Comparison of ENCODE assay signal across 27 mouse cellular contexts in genomic region chr11:32632671-32633070, GRCm38 (mm10).
"Had no signal": no experiment of that assay in that cellular context is flagged by ENCODE, and none has a peak within 500 bp of the region (broad histone marks: within the 10 kb centered on the region; RNA-seq: fewer than 3 reads in every experiment).

No protein-coding gene starts in this region.

- H3K4me1 ChIP-seq: limb, embryonic 12.5 days; limb, embryonic 13.5 days; limb, embryonic 15.5 days; midbrain, embryonic 10.5 days; midbrain, embryonic 12.5 days; midbrain, embryonic 13.5 days; midbrain, embryonic 15.5 days had no signal

- DNase-seq: left cerebral cortex, postnatal 4 days; liver, embryonic 13.5 days; liver, postnatal 0 days; lung, adult 18-20 months; lung, adult 2 months; lung, embryonic 14.5 days; lung, postnatal 10 days; lung, postnatal 14 days; lung, postnatal 36 days; lung, postnatal 4 days; midbrain, embryonic 14.5 days had no signal

- H3K27me3 ChIP-seq: limb, embryonic 12.5 days; limb, embryonic 13.5 days; limb, embryonic 15.5 days; liver, embryonic 12.5 days; liver, embryonic 13.5 days; liver, embryonic 15.5 days; lung, embryonic 15.5 days; midbrain, embryonic 12.5 days; midbrain, embryonic 13.5 days; midbrain, embryonic 15.5 days had no signal

- H3K27ac ChIP-seq: left cerebral cortex, adult 2 months; limb, embryonic 10.5 days; limb, embryonic 12.5 days; limb, embryonic 13.5 days; limb, embryonic 15.5 days; liver, embryonic 12.5 days; liver, embryonic 13.5 days; liver, embryonic 14.5 days; liver, embryonic 15.5 days; lung, embryonic 15.5 days; macrophage; midbrain, embryonic 10.5 days; midbrain, embryonic 12.5 days; midbrain, embryonic 13.5 days; midbrain, embryonic 15.5 days had no signal

- H3K9ac ChIP-seq: limb, embryonic 12.5 days; limb, embryonic 13.5 days; limb, embryonic 15.5 days; liver, embryonic 12.5 days; liver, embryonic 13.5 days; liver, embryonic 14.5 days; liver, embryonic 15.5 days; liver, postnatal 0 days; lung, embryonic 14.5 days; lung, embryonic 15.5 days; midbrain, embryonic 12.5 days; midbrain, embryonic 13.5 days; midbrain, embryonic 15.5 days had no signal

- H3K4me3 ChIP-seq: left cerebral cortex, adult 2 months; limb, embryonic 10.5 days; limb, embryonic 12.5 days; limb, embryonic 13.5 days; limb, embryonic 15.5 days; liver, embryonic 12.5 days; liver, embryonic 13.5 days; liver, embryonic 15.5 days; lung, embryonic 15.5 days; megakaryocyte, embryonic 14.5 days; midbrain, embryonic 10.5 days; midbrain, embryonic 12.5 days; midbrain, embryonic 13.5 days; midbrain, embryonic 15.5 days; myocyte had no signal

- H3K36me3 ChIP-seq: limb, embryonic 10.5 days; limb, embryonic 12.5 days; limb, embryonic 13.5 days; limb, embryonic 15.5 days; liver, embryonic 12.5 days; liver, embryonic 13.5 days; liver, embryonic 15.5 days; lung, embryonic 15.5 days; midbrain, embryonic 10.5 days; midbrain, embryonic 12.5 days; midbrain, embryonic 13.5 days; midbrain, embryonic 15.5 days had no signal
